Mouse (Mus musculus): Measurements from ENCODE around the gene Irf6.

DNA sequence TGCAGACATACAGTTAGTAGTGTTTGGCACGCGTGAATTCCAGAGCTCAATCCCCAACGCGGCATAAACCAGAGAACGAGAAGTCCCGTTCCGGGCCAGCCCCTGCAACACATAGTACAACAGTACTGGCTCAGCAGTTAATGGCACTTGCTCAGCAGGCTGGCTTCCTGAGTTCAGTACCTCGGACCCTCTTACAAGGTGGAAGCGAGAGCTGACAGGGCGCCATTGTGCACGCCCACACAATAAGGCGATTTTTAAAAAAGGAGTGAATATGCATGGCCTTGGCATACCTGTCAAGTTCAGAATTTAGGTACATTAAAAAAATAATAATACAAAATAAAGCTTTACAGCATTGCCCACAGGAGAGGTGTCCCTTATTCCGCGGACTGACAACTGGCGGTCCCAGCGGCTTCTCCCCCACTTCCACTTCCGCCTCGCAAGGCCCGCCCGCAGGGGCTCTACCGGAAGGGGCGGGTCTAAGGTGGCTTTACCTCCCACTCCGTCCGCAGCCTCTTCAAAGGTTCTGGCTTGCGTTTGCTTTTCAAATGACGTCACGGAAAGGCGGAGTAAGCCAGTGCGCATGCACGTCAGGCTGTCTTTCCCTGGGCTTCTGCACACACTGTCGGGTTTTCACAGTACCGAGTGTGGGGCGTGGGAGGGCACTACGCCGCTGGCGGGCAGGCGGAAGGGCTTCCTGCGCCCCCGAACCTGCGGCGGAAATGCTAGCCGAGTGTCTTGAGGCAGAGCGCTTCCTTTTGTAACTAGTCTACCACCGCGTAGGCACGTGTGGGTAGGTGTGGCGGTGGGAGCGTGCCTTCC lies 20.3 kb downstream of the Irf6 start:
- TF ChIP-seq ZNF384 (IDR thresholded peaks at IDR 0.05; ENCODE audit: low read depth, low read length) (no peak), ZC3H11A (IDR thresholded peaks at IDR 0.05; ENCODE audit: borderline replicate concordance, low read depth, low read length) (no peak), HCFC1 (IDR thresholded peaks at IDR 0.05; ENCODE audit: borderline replicate concordance, insufficient read depth, low read length) (no peak; the same call in 1 of the 2 replicates)

All from ES-E14 (cell line).